18 mouse cellular contexts compared by ENCODE assay signal in genomic region chr2:3948331-3948730, GRCm38 (mm10).
"Had no signal": no experiment of that assay in that cellular context is flagged by ENCODE, and none has a peak within 500 bp of the region (broad histone marks: within the 10 kb centered on the region; RNA-seq: fewer than 3 reads in every experiment).

No protein-coding gene starts in this region.

- H3K27me3 ChIP-seq: midbrain, embryonic 12.5 days; neural tube, embryonic 13.5 days; neural tube, embryonic 15.5 days had no signal

- H3K36me3 ChIP-seq: midbrain, embryonic 10.5 days; midbrain, embryonic 12.5 days; neural tube, embryonic 13.5 days; neural tube, embryonic 15.5 days had no signal

- H3K27ac ChIP-seq: midbrain, embryonic 10.5 days; midbrain, embryonic 12.5 days; neural tube, embryonic 13.5 days; neural tube, embryonic 15.5 days had no signal

- H3K9me3 ChIP-seq: midbrain, embryonic 10.5 days; midbrain, embryonic 12.5 days; neural tube, embryonic 13.5 days; neural tube, embryonic 15.5 days had no signal

- H3K4me2 ChIP-seq: lung, embryonic 14.5 days; midbrain, embryonic 12.5 days; neural tube, embryonic 13.5 days; neural tube, embryonic 15.5 days had no signal

- DNase-seq: lung, adult 18-20 months; lung, embryonic 14.5 days; lung, postnatal 10 days; lung, postnatal 4 days; retina, postnatal 1 day; right cerebral cortex, adult 18-20 months; right cerebral cortex, postnatal 25 days; right cerebral cortex, postnatal 4 days; spleen, adult 18-20 months; thymus, adult 18-20 months; thymus, postnatal 14 days; thymus, postnatal 36 days had no signal

- H3K9ac ChIP-seq: lung, embryonic 14.5 days; midbrain, embryonic 12.5 days; neural tube, embryonic 13.5 days; neural tube, embryonic 15.5 days had no signal

- H3K4me1 ChIP-seq: midbrain, embryonic 10.5 days; midbrain, embryonic 12.5 days; neural tube, embryonic 13.5 days; neural tube, embryonic 15.5 days had no signal

- ATAC-seq: midbrain, embryonic 16.5 days had no signal

- H3K4me3 ChIP-seq: midbrain, embryonic 10.5 days; midbrain, embryonic 12.5 days; myocyte; neural tube, embryonic 13.5 days; neural tube, embryonic 15.5 days had no signal
